Mouse (Mus musculus) cortical plate, adult 2 months (tissue): ENCODE measurements around the gene Hlcs.

Experiments used
- CTCF ChIP-seq: fragments of 200-500 bp; IDR thresholded peaks from 2 replicates; pipeline ENCODE4 v1.5.1; 2011; ENCODE audit warnings: mild to moderate bottlenecking, control low read depth, low read length; ENCODE audit not compliant: insufficient read depth; ENCODE audit errors: extremely low read depth
- POLR2A ChIP-seq: fragments of 200-500 bp; IDR thresholded peaks from 2 replicates; pipeline ENCODE4 v1.6.1; 2011; ENCODE audit warnings: mild to moderate bottlenecking, low read length, control low read depth; ENCODE audit not compliant: insufficient read depth; ENCODE audit errors: extremely low read depth

GRCm38 (mm10) chr16:94299210-94299609, 14.2 kb downstream of the Hlcs start:
- TF ChIP-seq CTCF (no peak), POLR2A (no peak)
